Mouse (Mus musculus): ENCODE data around the gene Cd36. TPM values are rescaled to one million over a fixed set of nuclear protein-coding genes. Genes with fewer than 3 reads are reported as not detected.

Cd36 gene
- polyA plus RNA-seq, 1 experiment, result 0.38 TPM

DNA sequence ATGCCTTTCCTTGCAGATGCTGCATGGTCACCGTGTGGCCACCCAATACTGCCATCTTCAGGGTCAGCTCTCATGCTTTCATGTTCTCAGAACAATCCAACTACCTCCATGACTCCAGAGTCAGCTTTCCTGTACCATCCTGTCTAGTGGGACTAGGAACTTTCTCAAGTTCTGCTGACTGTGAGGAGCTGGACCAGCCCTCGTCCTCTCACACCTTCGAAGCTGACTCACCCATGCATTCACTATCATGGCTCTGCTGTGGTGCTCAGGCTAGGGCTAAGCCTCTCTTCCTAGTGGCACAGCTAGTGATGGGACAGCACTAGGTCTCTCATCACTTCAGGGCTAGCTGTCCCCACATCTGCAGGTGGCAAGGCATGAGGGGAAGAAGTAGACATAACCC, 30.7 kb downstream of the Cd36 start:
- H3K4me3 ChIP-seq (replicated peaks; ENCODE audit: insufficient read depth, low read depth, low read length), result no peak overlapping the region
- H3K27me3 ChIP-seq (ENCODE audit: control insufficient read depth, insufficient read depth, low read length), result no peaks in the 10 kb centered on the region
- TF ChIP-seq POLR2A (IDR thresholded peaks at IDR 0.05; ENCODE audit: borderline replicate concordance, insufficient read depth, low read length) (no peak), CTCF (IDR thresholded peaks at IDR 0.05; ENCODE audit: borderline replicate concordance, insufficient read depth, low read depth, low read length) (no peak)
- WGBS, result 89% methylated on average over 3 of the region's 3 CpGs
- H3K27ac ChIP-seq (ENCODE audit: insufficient read depth, low read length), result no peak overlapping the region
- no peaks in the 10 kb centered on the region for H3K4me1 ChIP-seq (ENCODE audit: control insufficient read depth, insufficient read depth, low read length)
- DNase-seq, result no peak

GRCm38 (mm10) chr5:17857262-17857661, 31.3 kb downstream of the Cd36 start:
- TF ChIP-seq CTCF (IDR thresholded peaks at IDR 0.05; ENCODE audit: borderline replicate concordance, insufficient read depth, low read depth, low read length) (no peak), POLR2A (IDR thresholded peaks at IDR 0.05; ENCODE audit: borderline replicate concordance, insufficient read depth, low read length) (no peak)
- 91% methylated on average over 4 of the region's 4 CpGs for WGBS
- no peak overlapping the region for H3K27ac ChIP-seq (ENCODE audit: insufficient read depth, low read length)

GRCm38 (mm10) chr5:17854127-17854923, 34.3 kb downstream of the Cd36 start:
- 87% methylated on average over 3 of the region's 3 CpGs for WGBS
- Histone ChIP-seq H3K27ac (ENCODE audit: insufficient read depth, low read length) (no peak overlapping the region), H3K27me3 (ENCODE audit: control insufficient read depth, insufficient read depth, low read length) (no peaks in the 10 kb centered on the region), H3K4me1 (ENCODE audit: control insufficient read depth, insufficient read depth, low read length) (no peaks in the 10 kb centered on the region), H3K4me3 (replicated peaks; ENCODE audit: insufficient read depth, low read depth, low read length) (no peak overlapping the region)
- no peak for DNase-seq
- no peak for TF ChIP-seq POLR2A (IDR thresholded peaks at IDR 0.05; ENCODE audit: borderline replicate concordance, insufficient read depth, low read length)
- no peak for TF ChIP-seq CTCF (IDR thresholded peaks at IDR 0.05; ENCODE audit: borderline replicate concordance, insufficient read depth, low read depth, low read length)

More at GRCm38 (mm10) chr5:17857262-17857661, 31.3 kb downstream of the Cd36 start:
- H3K4me1 ChIP-seq (ENCODE audit: control insufficient read depth, insufficient read depth, low read length), result no peaks in the 10 kb centered on the region
- H3K4me3 ChIP-seq (replicated peaks; ENCODE audit: insufficient read depth, low read depth, low read length), result no peak overlapping the region
- no peaks in the 10 kb centered on the region for H3K27me3 ChIP-seq (ENCODE audit: control insufficient read depth, insufficient read depth, low read length)
- DNase-seq, result no peak

- no peak overlapping the region for H3K27ac ChIP-seq (ENCODE audit: insufficient read depth, low read length)
- no peaks in the 10 kb centered on the region for H3K27me3 ChIP-seq (ENCODE audit: control insufficient read depth, insufficient read depth, low read length)
- no peaks in the 10 kb centered on the region for H3K4me1 ChIP-seq (ENCODE audit: control insufficient read depth, insufficient read depth, low read length)
- 61% methylated on average over 2 of the region's 2 CpGs for WGBS
- DNase-seq, result no peak
- H3K4me3 ChIP-seq (replicated peaks; ENCODE audit: insufficient read depth, low read depth, low read length), result no peak overlapping the region
- TF ChIP-seq CTCF (IDR thresholded peaks at IDR 0.05; ENCODE audit: borderline replicate concordance, insufficient read depth, low read depth, low read length) (no peak), POLR2A (IDR thresholded peaks at IDR 0.05; ENCODE audit: borderline replicate concordance, insufficient read depth, low read length) (no peak)
These were observed 38.0 kb downstream of the Cd36 start for GRCm38 (mm10) chr5:17850582-17850981.

- Histone ChIP-seq H3K4me1 (ENCODE audit: control insufficient read depth, insufficient read depth, low read length) (no peaks in the 10 kb centered on the region), H3K27ac (ENCODE audit: insufficient read depth, low read length) (no peak overlapping the region), H3K4me3 (replicated peaks; ENCODE audit: insufficient read depth, low read depth, low read length) (no peak overlapping the region), H3K27me3 (ENCODE audit: control insufficient read depth, insufficient read depth, low read length) (no peaks in the 10 kb centered on the region)
- TF ChIP-seq CTCF (IDR thresholded peaks at IDR 0.05; ENCODE audit: borderline replicate concordance, insufficient read depth, low read depth, low read length) (no peak), POLR2A (IDR thresholded peaks at IDR 0.05; ENCODE audit: borderline replicate concordance, insufficient read depth, low read length) (no peak)
- 89% methylated on average over 1 of the region's 1 CpGs for WGBS
- DNase-seq, result no peak
These were observed 39.0 kb downstream of the Cd36 start for GRCm38 (mm10) chr5:17849582-17849981.

DNA sequence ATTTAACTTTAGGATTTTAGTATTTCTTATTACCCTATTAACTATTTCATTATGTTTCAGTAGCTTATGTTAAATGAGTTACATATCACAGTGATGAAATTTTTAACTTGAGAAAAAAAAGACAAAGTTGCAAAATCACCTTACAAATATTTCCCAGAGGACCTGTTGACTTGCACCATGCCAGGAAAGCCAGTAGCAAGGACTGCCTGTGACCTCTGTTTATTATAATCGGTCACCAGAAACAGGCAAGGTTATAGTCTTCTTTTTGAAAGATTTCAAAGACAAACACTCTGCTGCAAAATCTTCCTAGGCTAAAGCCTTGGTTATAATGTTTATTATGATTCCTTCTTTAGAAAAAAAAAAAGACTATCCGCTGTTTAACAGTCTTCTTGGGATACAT, 39.9 kb downstream of the Cd36 start:
- no peak overlapping the region for H3K27ac ChIP-seq (ENCODE audit: insufficient read depth, low read length)
- no peaks in the 10 kb centered on the region for H3K27me3 ChIP-seq (ENCODE audit: control insufficient read depth, insufficient read depth, low read length)
- no peaks in the 10 kb centered on the region for H3K4me1 ChIP-seq (ENCODE audit: control insufficient read depth, insufficient read depth, low read length)
- TF ChIP-seq CTCF (IDR thresholded peaks at IDR 0.05; ENCODE audit: borderline replicate concordance, insufficient read depth, low read depth, low read length), result no peak
- no peak for TF ChIP-seq POLR2A (IDR thresholded peaks at IDR 0.05; ENCODE audit: borderline replicate concordance, insufficient read depth, low read length)
- DNase-seq, result no peak
- 91% methylated on average over 2 of the region's 2 CpGs for WGBS
- H3K4me3 ChIP-seq (replicated peaks; ENCODE audit: insufficient read depth, low read depth, low read length), result no peak overlapping the region

- no peak overlapping the region for H3K4me3 ChIP-seq (replicated peaks; ENCODE audit: insufficient read depth, low read depth, low read length)
- H3K27me3 ChIP-seq (ENCODE audit: control insufficient read depth, insufficient read depth, low read length), result no peaks in the 10 kb centered on the region
- DNase-seq, result no peak
- no peak overlapping the region for H3K27ac ChIP-seq (ENCODE audit: insufficient read depth, low read length)
- TF ChIP-seq CTCF (IDR thresholded peaks at IDR 0.05; ENCODE audit: borderline replicate concordance, insufficient read depth, low read depth, low read length) (no peak), POLR2A (IDR thresholded peaks at IDR 0.05; ENCODE audit: borderline replicate concordance, insufficient read depth, low read length) (no peak)
- 81% methylated on average over 1 of the region's 1 CpGs for WGBS
- H3K4me1 ChIP-seq (ENCODE audit: control insufficient read depth, insufficient read depth, low read length), result no peaks in the 10 kb centered on the region
These were observed 40.3 kb downstream of the Cd36 start for GRCm38 (mm10) chr5:17848267-17848666.

DNA sequence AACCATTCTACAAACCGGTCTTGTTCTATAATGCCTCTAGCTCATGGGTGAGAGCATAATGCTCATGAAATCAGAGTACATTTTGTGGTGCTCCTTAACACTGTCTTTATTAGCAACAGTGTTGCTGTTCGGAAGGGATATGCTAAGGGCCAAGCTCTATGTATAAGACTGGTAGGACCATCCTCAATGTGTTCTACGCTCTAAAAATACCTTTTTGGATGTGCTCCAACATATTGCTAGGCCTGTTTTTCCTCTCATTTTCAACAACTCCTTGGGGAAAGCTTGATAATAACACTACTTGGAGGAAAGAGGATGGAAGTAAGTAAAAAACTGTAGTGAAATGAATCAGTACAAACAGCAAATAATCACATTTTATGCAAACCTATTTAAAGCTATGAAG, 44.7 kb downstream of the Cd36 start:
- Histone ChIP-seq H3K27ac (ENCODE audit: insufficient read depth, low read length) (no peak overlapping the region), H3K4me3 (replicated peaks; ENCODE audit: insufficient read depth, low read depth, low read length) (no peak overlapping the region), H3K4me1 (ENCODE audit: control insufficient read depth, insufficient read depth, low read length) (no peaks in the 10 kb centered on the region), H3K27me3 (ENCODE audit: control insufficient read depth, insufficient read depth, low read length) (no peaks in the 10 kb centered on the region)
- TF ChIP-seq CTCF (IDR thresholded peaks at IDR 0.05; ENCODE audit: borderline replicate concordance, insufficient read depth, low read depth, low read length), result no peak
- no peak for TF ChIP-seq POLR2A (IDR thresholded peaks at IDR 0.05; ENCODE audit: borderline replicate concordance, insufficient read depth, low read length)
- 79% methylated on average over 3 of the region's 3 CpGs for WGBS
- no peak for DNase-seq
